Mouse (Mus musculus) layer of hippocampus, adult 2 months (tissue): ENCODE measurements at regions not wholly inside any gene's neighbourhood (a gene's known extent, or its start where the extent isn't known, plus 50 kb on each side); places are given as distances from the start of the nearest gene placed in this dataset.

ENCODE experiments used
- DNase-seq, 2 experiments: peaks; one replicate each; pipeline ENCODE4 v3.0.0; 2022; ENCODE audit warnings: low spot score in 2 of 2
- H3K27ac ChIP-seq: fragments of 200-600 bp; 2 replicates; pipeline ENCODE4 v1.8.1; 2022
- H3K4me3 ChIP-seq: fragments of 200-600 bp; 2 replicates; pipeline ENCODE4 v1.8.1; 2022; ENCODE audit warnings: mild to moderate bottlenecking
- CTCF ChIP-seq: fragments of 200-600 bp; conservative IDR thresholded peaks from 2 replicates; pipeline ENCODE4 v1.8.1; 2022; ENCODE audit warnings: antibody characterized with exemption, mild to moderate bottlenecking, moderate library complexity

GRCm38 (mm10) chr8:62555842-62556241 is 395.0 kb upstream of the Spock3 start:
- no peak for DNase-seq
- H3K27ac ChIP-seq: no peak overlapping the region
- no peak overlapping the region for H3K4me3 ChIP-seq
- TF ChIP-seq CTCF: no peak

- TF ChIP-seq CTCF: no peak
- H3K4me3 ChIP-seq: no peak overlapping the region
- DNase-seq: no peak
- no peak overlapping the region for H3K27ac ChIP-seq
These were observed 375.0 kb upstream of the Spock3 start for GRCm38 (mm10) chr8:62575817-62576231.

- Histone ChIP-seq H3K4me3 (no peak overlapping the region), H3K27ac (no peak overlapping the region)
- no peak for DNase-seq
- TF ChIP-seq CTCF: no peak
These were observed 351.5 kb upstream of the Spock3 start for GRCm38 (mm10) chr8:62599281-62599680.

- peak in 1 of 2 experiments; percentile 42 for DNase-seq
- TF ChIP-seq CTCF: no peak
- Histone ChIP-seq H3K4me3 (no peak overlapping the region), H3K27ac (peak overlapping the region; percentile 29)
These were observed 344.7 kb upstream of the Spock3 start for GRCm38 (mm10) chr8:62606126-62606525.

- Histone ChIP-seq H3K4me3 (no peak overlapping the region), H3K27ac (no peak overlapping the region)
- TF ChIP-seq CTCF: no peak
- DNase-seq: no peak
These were observed 330.8 kb upstream of the Spock3 start for GRCm38 (mm10) chr8:62619992-62620391.

- no peak overlapping the region for H3K4me3 ChIP-seq
- no peak for DNase-seq
- no peak for TF ChIP-seq CTCF
- no peak overlapping the region for H3K27ac ChIP-seq
These were observed 329.6 kb upstream of the Spock3 start for GRCm38 (mm10) chr8:62621176-62621575.
